Mouse (Mus musculus) liver, adult 2 months (tissue): ENCODE data around the gene Fam120a. TPM values are rescaled to one million over a fixed set of nuclear protein-coding genes. Genes with fewer than 3 reads are reported as not detected.
A peak's percentile ranks its signal among the peaks of the same experiment; 100 is the strongest.

ENCODE experiments used
- DNase-seq: peaks from one replicate; pipeline ENCODE4 v3.0.0-alpha.2; 2011; ENCODE audit warnings: low read depth, low spot score; ENCODE audit errors: extremely low read depth
- H3K27ac ChIP-seq: fragments of 200-500 bp; replicated peaks from 2 replicates; pipeline ENCODE4 v1.5.1; 2012; ENCODE audit warnings: low read depth, mild to moderate bottlenecking, control low read depth, inconsistent platforms, low read length; ENCODE audit not compliant: insufficient read depth
- H3K27me3 ChIP-seq: fragments of 200-500 bp; 2 replicates; pipeline ENCODE4 v1.6.1; 2012; ENCODE audit warnings: mild to moderate bottlenecking, moderate library complexity, low read length, inconsistent platforms; ENCODE audit not compliant: control insufficient read depth, insufficient read depth
- H3K36me3 ChIP-seq: fragments of 200-500 bp; 2 replicates; pipeline ENCODE4 v1.6.1; 2012; ENCODE audit warnings: low read length, inconsistent platforms; ENCODE audit not compliant: control insufficient read depth, insufficient read depth
- H3K4me1 ChIP-seq: fragments of 200-500 bp; 2 replicates; pipeline ENCODE4 v1.6.1; 2011; ENCODE audit warnings: low read length; ENCODE audit not compliant: control insufficient read depth, insufficient read depth
- H3K4me3 ChIP-seq: fragments of 200-500 bp; 2 replicates; pipeline ENCODE4 v1.5.1; 2011; ENCODE audit warnings: low read depth, mild to moderate bottlenecking, control low read depth, low read length, moderate library complexity; ENCODE audit not compliant: insufficient read depth
- H3K79me2 ChIP-seq: fragments of 200-500 bp; 2 replicates; pipeline ENCODE4 v1.6.1; 2012; ENCODE audit warnings: inconsistent platforms, mild to moderate bottlenecking, low read length, moderate library complexity; ENCODE audit not compliant: control insufficient read depth, insufficient read depth
- H3K9ac ChIP-seq: fragments of 200-500 bp; 2 replicates; pipeline ENCODE4 v1.6.1; 2012; ENCODE audit warnings: low read depth, mild to moderate bottlenecking, control low read depth, inconsistent platforms, low read length
- CTCF ChIP-seq: fragments of 200-500 bp; IDR thresholded peaks from 2 replicates; pipeline ENCODE4 v1.5.1; 2011; ENCODE audit warnings: low read depth, low read length, control low read depth
- POLR2A ChIP-seq: fragments of 200-500 bp; IDR thresholded peaks from 2 replicates; pipeline ENCODE4 v1.6.1; 2011; ENCODE audit warnings: low read length, control low read depth; ENCODE audit not compliant: insufficient read depth; ENCODE audit errors: extremely low read depth
- WGBS: fragments of 180-500 bp; shearing (Covaris S2); methylation state at CpG from one replicate; pipeline ENCODE4 v1.1.7; 2018; 5-methylcytosine and 5-hydroxymethylcytosine counted together
- polyA plus RNA-seq: library from polyadenylated mRNA; depleted of rRNA; stranded (reverse); fragments of >200 nt; gene quantifications from 2 replicates; pipeline ENCODE4 v1.2.3, GENCODE M21; 2012
- total RNA-seq: library from RNA; depleted of rRNA; stranded (reverse); fragments of >200 nt; gene quantifications from 2 replicates; pipeline ENCODE4 v1.2.3, GENCODE M21; 2014

The Fam120a gene
- total and polyA plus RNA-seq, 2 experiments: 40.1 to 45.1 TPM

DNA sequence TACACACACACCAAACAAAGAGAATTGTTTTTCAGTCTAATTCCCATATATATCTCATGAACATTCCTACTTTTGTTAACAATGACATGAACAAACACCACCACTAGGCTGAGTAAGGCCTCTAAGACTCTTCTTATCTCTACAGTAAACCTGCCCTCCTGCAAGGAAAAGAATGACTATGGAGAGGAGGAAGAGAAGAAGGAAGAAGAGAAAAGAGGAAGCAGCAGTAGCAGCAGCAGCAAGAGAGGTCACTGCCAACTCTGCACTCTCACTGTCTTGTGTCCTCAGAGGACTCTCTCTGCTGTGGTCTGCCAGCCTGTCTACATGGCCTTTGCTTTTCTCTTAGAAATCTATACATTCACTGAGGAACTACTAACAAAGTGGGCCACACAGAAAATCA is 36.1 kb downstream of the Fam120a start:
- peaks cover 12% of the 10 kb centered on the region; the same call in 1 of the 2 replicates for H3K36me3 ChIP-seq
- peaks cover 38% of the 10 kb centered on the region for H3K79me2 ChIP-seq
- no peak overlapping the region for H3K27ac ChIP-seq
- H3K9ac ChIP-seq: no peak overlapping the region
- no peak for DNase-seq
- no peak overlapping the region for H3K4me3 ChIP-seq
- peaks cover 29% of the 10 kb centered on the region for H3K4me1 ChIP-seq
- no peaks in the 10 kb centered on the region for H3K27me3 ChIP-seq
- TF ChIP-seq POLR2A: no peak
- TF ChIP-seq CTCF: no peak

DNA sequence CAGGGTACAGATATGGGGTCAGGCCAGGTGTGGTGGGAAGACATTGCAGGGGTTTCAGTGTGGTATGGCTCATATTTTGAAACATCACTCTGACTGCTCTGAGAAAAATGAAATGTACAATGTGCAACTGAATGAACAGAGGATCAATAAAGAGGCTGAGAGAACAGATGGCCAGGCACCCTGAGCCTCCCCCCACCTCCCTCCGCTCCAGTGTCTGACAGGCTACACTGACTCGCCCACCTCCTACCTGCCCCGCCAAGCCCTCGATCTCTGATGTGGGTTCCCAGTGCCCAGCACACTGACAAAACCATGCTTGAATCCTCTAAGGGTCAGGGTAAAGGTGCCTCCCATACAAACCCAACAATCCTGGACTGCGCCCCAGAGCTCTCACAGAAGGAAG is 36.6 kb downstream of the Fam120a start:
- WGBS: 85% methylated on average over 5 of the region's 5 CpGs

DNA sequence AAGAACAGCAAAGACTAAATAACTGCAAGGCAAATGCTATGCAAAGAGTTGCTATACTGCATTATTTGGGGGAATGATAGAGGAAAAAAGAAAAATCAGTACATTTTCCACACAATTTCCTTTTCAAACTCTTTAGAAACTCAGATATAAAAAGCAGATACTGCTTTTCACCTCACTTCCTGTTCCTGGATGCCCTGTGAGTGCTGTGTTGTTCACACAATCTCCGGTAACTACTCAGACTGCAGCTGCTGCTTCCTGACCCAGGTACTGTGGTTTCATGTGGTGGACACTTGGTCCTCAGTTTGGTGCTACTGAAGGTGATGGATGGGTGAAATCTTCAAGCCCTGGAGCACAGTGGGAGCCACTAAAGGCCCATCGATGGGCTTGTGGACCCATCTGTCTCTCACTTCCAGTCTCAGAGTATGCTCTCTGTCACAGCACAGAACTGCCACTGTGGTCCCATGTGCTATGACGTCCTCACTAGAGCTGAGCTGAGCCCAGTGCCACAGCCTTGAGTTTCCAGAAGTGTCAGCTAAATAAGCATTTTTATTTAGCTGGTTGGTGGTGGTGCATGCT is 38.2 kb downstream of the Fam120a start:
- no peak overlapping the region for H3K9ac ChIP-seq
- peaks cover 11% of the 10 kb centered on the region; the same call in 1 of the 2 replicates for H3K36me3 ChIP-seq
- WGBS: 63% methylated on average over 3 of the region's 3 CpGs
- no peak for DNase-seq
- TF ChIP-seq POLR2A: no peak
- no peak for TF ChIP-seq CTCF
- H3K79me2 ChIP-seq: peaks cover 23% of the 10 kb centered on the region
- H3K4me1 ChIP-seq: peaks cover 33% of the 10 kb centered on the region
- no peaks in the 10 kb centered on the region for H3K27me3 ChIP-seq
- H3K27ac ChIP-seq: peak overlapping the region; percentile 22; the same call in 1 of the 2 replicates
- H3K4me3 ChIP-seq: no peak overlapping the region

More for the DNA sequence above, 36.6 kb downstream of the Fam120a start:
- DNase-seq: no peak
- no peak overlapping the region for H3K27ac ChIP-seq
- no peaks in the 10 kb centered on the region for H3K27me3 ChIP-seq
- H3K4me1 ChIP-seq: peaks cover 33% of the 10 kb centered on the region
- H3K36me3 ChIP-seq: peaks cover 12% of the 10 kb centered on the region; the same call in 1 of the 2 replicates
- no peak overlapping the region for H3K4me3 ChIP-seq
- TF ChIP-seq POLR2A: no peak
- no peak for TF ChIP-seq CTCF
- H3K9ac ChIP-seq: no peak overlapping the region
- peaks cover 34% of the 10 kb centered on the region for H3K79me2 ChIP-seq

- Histone ChIP-seq H3K36me3 (peaks cover 3% of the 10 kb centered on the region), H3K9ac (no peak overlapping the region), H3K4me1 (peaks cover 37% of the 10 kb centered on the region), H3K4me3 (no peak overlapping the region), H3K27me3 (no peaks in the 10 kb centered on the region), H3K79me2 (peaks cover 10% of the 10 kb centered on the region; the same call in 1 of the 2 replicates), H3K27ac (peak overlapping the region; percentile 50; the same call in 1 of the 2 replicates)
- no peak for DNase-seq
- TF ChIP-seq CTCF (no peak), POLR2A (no peak)
- WGBS: 89% methylated on average over 2 of the region's 2 CpGs
Measured at GRCm38 (mm10) chr13:48927609-48928008, 40.2 kb downstream of the Fam120a start.

DNA sequence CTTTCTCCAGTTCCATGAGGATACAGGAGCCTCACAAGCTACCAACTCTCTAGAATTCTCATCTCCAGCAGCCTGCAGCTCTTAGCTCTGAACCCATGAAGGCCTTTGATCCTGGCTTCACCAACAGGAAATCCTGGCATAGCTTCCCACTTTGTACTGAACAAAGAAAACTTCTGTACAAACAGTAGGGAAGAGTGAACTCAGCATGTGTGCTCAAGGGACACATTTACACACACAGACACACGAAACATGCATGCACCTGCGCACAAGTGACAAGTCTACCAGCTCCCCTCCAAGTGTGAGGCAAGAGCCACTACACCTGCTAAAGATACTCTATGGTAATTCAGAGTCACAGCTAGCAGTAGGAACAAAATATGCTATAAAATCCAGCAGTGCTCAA is 45.1 kb downstream of the Fam120a start:
- peaks cover 9% of the 10 kb centered on the region; the same call in 1 of the 2 replicates for H3K79me2 ChIP-seq
- TF ChIP-seq POLR2A: no peak
- no peak for TF ChIP-seq CTCF
- peaks cover 20% of the 10 kb centered on the region for H3K36me3 ChIP-seq
- H3K9ac ChIP-seq: no peak overlapping the region
- H3K4me3 ChIP-seq: no peak overlapping the region
- peak; percentile 94 for DNase-seq
- H3K27me3 ChIP-seq: no peaks in the 10 kb centered on the region
- peaks cover 40% of the 10 kb centered on the region for H3K4me1 ChIP-seq
- WGBS: 14% methylated on average over 2 of the region's 2 CpGs
- peak overlapping the region; percentile 40 for H3K27ac ChIP-seq

DNA sequence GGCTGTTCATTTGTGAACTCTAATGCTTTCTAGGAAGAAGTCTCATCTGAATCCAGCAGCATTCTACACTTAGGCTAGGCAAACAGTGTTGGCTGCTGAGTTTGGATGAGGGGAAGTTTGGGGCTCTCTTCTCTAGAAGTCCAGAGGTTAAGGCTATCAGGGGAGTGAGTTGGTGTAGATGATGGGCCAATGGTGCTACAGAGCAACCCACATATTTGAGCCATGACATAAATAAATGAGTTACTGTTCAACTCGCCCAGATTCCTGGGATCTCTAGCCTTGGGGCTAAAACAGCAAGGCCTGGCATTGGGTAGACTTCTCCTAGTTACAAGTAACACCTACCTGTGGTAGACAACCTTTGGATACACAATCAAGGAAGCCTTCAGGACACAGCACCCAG is 46.6 kb downstream of the Fam120a start:
- TF ChIP-seq CTCF (no peak), POLR2A (no peak)
- Histone ChIP-seq H3K4me1 (peaks cover 32% of the 10 kb centered on the region), H3K79me2 (peaks cover 10% of the 10 kb centered on the region; the same call in 1 of the 2 replicates), H3K9ac (no peak overlapping the region), H3K27me3 (no peaks in the 10 kb centered on the region), H3K4me3 (no peak overlapping the region), H3K27ac (no peak overlapping the region), H3K36me3 (peaks cover 30% of the 10 kb centered on the region)
- 19% methylated on average over 1 of the region's 1 CpGs for WGBS
- peak; percentile 54 for DNase-seq
